Mouse (Mus musculus): ENCODE results near the gene Tmc8.
"Not testable (repeated sequence)": the region's sequence is repeated elsewhere in the genome, so short reads cannot be mapped to it uniquely, and the experiment has no call there.

The Tmc8 gene

DNA sequence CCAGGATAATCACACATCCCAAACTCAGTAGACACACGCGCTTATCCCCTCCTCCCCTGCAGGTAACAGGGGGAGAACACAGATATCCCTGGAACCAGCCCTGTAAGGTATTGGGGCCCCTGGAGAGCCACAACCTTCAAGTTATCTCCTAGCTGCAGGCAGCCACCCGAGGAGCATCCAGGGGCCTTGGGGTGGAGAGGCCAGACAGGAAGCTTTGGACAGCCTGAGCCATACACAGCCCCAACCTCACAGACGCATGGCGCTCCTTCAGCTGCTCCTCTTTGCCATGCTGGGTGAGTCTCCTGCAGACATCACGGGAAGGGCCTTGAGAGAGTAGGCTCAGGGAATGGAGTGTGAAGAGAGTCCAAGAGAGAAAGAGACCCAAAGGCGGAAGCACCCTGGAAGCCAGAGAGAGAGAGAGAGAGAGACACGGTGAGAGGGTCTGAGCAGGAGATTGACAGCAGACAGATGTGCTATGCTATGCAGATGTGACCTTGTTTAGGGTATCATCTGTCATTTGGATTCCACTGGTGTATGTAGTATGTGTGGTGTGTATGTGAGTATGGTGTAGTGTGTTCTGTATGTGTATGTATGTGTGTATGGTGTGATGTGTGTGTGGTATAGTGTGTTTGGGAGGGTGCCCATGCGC, 15.8 kb downstream of the Tmc8 start, which contains the start of gene 6030468B19Rik:
6030468B19Rik (plus strand) TSS at position 150 of the 649 bp plus-strand sequence.
- DNase-seq, result no peak

GRCm38 (mm10) chr11:117798160-117798541, 16.3 kb downstream of the Tmc8 start:
- DNase-seq, result no peak

- DNase-seq, result no peak
Measured at GRCm38 (mm10) chr11:117799174-117799573, 17.3 kb downstream of the Tmc8 start.

- DNase-seq, result no peak
Measured at GRCm38 (mm10) chr11:117800038-117800437, 18.2 kb downstream of the Tmc8 start.

- DNase-seq, result no peak
Measured at GRCm38 (mm10) chr11:117801650-117802049, 19.8 kb downstream of the Tmc8 start.

GRCm38 (mm10) chr11:117803166-117803688, 21.4 kb downstream of the Tmc8 start:
- DNase-seq, result no peak

GRCm38 (mm10) chr11:117806781-117807180, 24.9 kb downstream of the Tmc8 start:
- DNase-seq, result no peak

GRCm38 (mm10) chr11:117809407-117810311, 27.8 kb downstream of the Tmc8 start, which contains the start of the genes Gm20708 and Syngr2:
Gm20708 (plus strand) TSS chr11:117809668.
Syngr2 (plus strand) TSS chr11:117809668.
- DNase-seq, result peak; percentile 85 to 88

GRCm38 (mm10) chr11:117810401-117811046, 28.6 kb downstream of the Tmc8 start:
- DNase-seq, result peak; percentile 91 to 92

DNA sequence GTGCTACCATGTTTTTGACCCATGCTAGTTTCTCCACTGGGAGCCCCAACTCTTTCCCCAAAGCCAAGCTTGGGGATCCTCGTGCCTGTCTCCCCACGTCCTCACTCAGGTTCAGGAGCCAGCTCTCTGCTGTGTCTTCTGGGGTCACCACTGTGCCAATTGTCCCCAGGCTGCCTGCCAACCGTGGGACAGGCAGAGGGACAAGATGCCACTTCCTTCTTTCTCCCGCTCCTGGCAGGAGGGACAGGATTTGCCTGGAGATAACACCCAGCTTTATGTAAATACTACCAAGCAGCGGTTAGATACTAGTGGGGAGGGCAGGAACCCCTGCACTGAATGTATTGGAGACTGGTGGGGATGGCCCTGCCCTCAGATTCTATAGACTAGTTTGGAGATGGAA, 32.0 kb downstream of the Tmc8 start:
- no peak for DNase-seq

DNA sequence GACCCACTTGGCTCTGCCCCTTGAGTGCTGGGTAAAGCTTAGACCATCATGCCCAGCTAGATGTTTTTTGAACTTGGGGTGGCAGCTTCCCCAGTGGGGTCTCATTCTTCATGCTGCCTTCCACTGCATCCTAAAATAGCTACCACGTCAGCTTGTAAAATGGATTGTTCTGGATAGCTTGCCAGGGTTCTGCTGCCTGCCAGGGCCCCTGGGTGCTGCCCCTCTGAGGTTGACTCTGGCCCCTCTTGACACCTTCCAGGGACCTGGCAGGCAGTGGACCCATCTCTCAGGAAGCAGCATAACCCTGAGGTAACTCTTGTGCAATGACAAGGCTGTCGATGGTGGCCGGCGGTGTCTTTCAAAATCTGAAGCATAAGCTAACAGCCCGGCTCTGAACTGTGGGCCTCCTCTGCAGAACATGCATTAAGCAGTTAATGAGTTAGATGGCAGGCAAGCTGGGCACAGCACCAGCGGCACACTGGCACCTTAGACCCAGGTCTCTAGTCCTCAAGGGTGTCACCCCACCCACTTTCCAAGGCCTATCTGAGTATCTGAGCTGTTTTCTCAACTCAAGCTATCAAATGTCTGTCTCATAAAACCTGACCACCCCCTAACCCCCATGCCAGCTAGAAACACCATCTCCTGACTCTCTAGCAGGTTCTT, 33.0 kb downstream of the Tmc8 start:
- DNase-seq, result no peak

GRCm38 (mm10) chr11:117815850-117816249, 34.0 kb downstream of the Tmc8 start:
- not testable (repeated sequence) for DNase-seq

GRCm38 (mm10) chr11:117816389-117816996, 34.6 kb downstream of the Tmc8 start:
- no peak for DNase-seq

DNA sequence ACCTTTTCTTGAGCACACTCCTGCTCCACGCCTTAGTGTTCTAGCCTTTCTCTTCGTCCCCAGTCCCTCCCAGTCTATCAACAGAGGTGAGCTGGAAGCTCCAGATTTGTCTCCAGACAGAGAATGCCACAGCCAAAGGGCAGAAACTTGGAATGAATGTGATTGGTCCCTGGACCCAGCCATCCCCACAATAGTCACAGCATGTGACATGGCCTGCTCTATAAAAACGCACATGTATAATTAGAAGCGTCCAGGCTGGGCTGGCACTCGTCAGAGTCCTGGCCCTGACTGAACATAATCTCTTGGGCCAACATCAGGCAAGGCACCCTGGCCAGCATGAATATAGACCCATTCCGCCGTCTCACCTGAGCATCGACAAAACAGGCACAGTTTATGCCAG, 37.2 kb downstream of the Tmc8 start:
- no peak for DNase-seq

GRCm38 (mm10) chr11:117820173-117820572, 38.3 kb downstream of the Tmc8 start:
- no peak for DNase-seq

- DNase-seq, result peak in 1 of 2 experiments; percentile 5
Measured at GRCm38 (mm10) chr11:117821868-117822267, 40.0 kb downstream of the Tmc8 start.

DNA sequence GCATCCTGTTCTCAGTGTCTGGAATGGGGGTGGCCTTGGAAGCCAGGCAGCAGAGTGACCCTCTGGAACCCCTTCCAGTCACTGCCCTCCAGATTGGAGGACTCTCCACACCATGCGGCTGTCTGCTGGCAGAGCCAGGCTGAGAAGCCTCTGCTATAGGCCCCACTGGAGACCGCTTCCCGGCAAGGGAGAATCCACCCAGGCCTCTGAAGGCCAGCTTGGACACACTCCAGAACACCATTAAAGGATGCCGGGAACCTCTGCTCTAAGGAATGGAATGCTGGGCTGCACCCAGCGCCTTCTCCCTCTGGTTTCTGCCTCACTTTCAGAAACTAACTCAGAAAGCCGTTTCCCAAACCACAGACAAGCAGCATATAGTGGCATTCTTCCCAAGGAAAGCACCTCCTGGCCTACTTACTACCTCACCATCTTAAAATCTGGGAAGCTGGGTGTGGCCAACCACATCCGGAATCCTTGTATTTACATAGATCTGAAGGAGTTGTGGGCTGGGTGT, 40.9 kb downstream of the Tmc8 start:
- DNase-seq, result peak; percentile 48 to 65

GRCm38 (mm10) chr11:117823411-117823810, 41.5 kb downstream of the Tmc8 start:
- DNase-seq, result peak in 1 of 2 experiments; percentile 3

DNA sequence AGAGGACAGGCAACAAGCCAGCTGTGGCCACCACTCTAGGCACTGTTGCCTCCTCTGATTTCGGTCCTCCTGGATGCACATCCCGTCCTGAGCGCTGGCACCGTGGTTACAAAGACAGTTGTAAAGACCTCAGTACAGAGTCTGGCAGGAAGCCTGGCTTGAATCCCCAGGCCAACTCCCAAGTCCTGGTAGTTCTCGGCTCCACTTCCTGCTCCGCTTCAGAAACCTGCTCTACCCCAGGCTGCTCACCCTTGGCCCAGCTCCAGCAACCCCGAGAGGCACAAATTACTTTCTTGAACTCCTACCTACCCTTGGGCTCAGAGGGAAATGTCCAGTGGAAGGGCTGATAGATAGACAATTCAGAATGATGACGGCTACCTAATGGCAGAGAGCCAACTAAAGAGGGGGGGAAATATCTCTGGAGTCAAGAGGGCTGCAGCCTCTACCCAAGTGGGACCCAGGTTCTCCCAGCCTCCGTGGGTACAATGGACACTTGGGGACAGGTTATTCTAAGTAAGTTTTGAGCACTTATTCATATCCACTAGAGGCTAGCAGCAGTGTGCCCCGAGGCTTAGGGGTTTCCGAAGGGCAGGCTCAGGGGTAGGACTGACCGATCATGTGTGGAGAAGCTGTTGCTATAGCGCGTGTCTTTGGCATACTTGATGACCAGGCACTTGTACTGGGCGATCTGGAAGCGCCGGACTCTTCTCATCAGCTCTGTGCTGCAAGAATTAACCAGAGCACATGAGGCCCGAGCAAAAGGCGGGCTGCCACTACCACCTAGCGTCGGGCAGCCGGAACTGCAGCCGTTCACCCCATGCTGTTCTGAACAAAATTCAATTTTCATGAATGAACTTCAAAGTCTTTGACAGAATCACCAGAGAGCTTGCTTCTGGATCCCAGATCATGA, 42.4 kb downstream of the Tmc8 start:
- DNase-seq, result peak; percentile 86 to 89

- peak; percentile 86 to 88 for DNase-seq
Measured at GRCm38 (mm10) chr11:117825333-117826101, 43.6 kb downstream of the Tmc8 start, which contains the start of the genes Afmid and Tk1. Afmid (plus strand) TSS chr11:117825924. Tk1 (minus strand) TSS chr11:117826092.

Measured in lung, postnatal 4 days (tissue).